Mouse (Mus musculus): ENCODE measurements around the gene Hmga2. TPM values are rescaled to one million over a fixed set of nuclear protein-coding genes. Genes with fewer than 3 reads are reported as not detected.

Gene Hmga2
- polyA plus RNA-seq, 1 experiment from 2014 or later = 18.0 TPM

- H3K4me3 ChIP-seq (ENCODE audit: inconsistent target) = no peak overlapping the region
- H3K79me2 ChIP-seq (ENCODE audit: inconsistent target) = no peaks in the 10 kb centered on the region
- 8% methylated on average over 9 of the region's 9 CpGs for WGBS (ENCODE audit: missing documents)
- 0 out of 2 replicates have a peak overlapping the region, but pooled peaks have one; percentile 12 for H3K27ac ChIP-seq
- H3K36me3 ChIP-seq (ENCODE audit: inconsistent target) = no peaks in the 10 kb centered on the region
Measured at GRCm38 (mm10) chr10:120446206-120446605, 30.1 kb downstream of the Hmga2 start.

GRCm38 (mm10) chr10:120444463-120445070 lies 31.7 kb downstream of the Hmga2 start:
- no peak overlapping the region for H3K27ac ChIP-seq
- no peaks in the 10 kb centered on the region for H3K36me3 ChIP-seq (ENCODE audit: inconsistent target)
- H3K4me3 ChIP-seq (ENCODE audit: inconsistent target) = no peak overlapping the region
- H3K79me2 ChIP-seq (ENCODE audit: inconsistent target) = no peaks in the 10 kb centered on the region
- WGBS (ENCODE audit: missing documents) = 98% methylated on average over 9 of the region's 9 CpGs

DNA sequence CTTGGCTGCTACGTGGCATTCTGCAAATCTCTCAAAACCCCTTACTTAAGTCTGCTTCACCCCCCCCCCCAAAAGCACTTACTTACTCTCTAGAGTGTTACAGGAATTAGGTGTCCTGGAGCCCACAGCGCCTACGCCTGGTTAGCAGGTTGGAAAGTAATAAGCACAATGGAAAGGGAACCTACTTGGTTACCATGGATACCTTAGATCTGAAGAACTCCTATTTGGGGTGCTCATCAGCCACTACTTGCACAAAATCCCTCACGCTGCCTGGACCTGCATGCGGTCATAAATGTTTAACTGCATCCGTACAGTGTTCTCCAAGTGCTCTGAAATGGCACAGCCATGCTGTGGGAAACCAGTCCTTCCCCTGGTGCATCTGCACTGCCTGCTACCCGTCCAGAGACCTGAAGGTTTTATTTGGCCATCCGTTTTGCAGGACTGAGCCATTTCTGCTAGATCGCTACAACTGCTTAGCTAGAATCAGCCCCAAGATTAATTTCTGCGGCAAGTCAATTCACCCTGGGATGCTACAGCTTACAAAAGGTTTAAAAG lies 32.4 kb downstream of the Hmga2 start:
- H3K4me3 ChIP-seq (ENCODE audit: inconsistent target) = no peak overlapping the region
- no peaks in the 10 kb centered on the region for H3K79me2 ChIP-seq (ENCODE audit: inconsistent target)
- no peaks in the 10 kb centered on the region for H3K36me3 ChIP-seq (ENCODE audit: inconsistent target)
- no peak overlapping the region for H3K27ac ChIP-seq
- WGBS (ENCODE audit: missing documents) = 89% methylated on average over 8 of the region's 10 CpGs

- Histone ChIP-seq H3K27ac (no peak overlapping the region), H3K79me2 (ENCODE audit: inconsistent target) (no peaks in the 10 kb centered on the region), H3K36me3 (ENCODE audit: inconsistent target) (no peaks in the 10 kb centered on the region), H3K4me3 (ENCODE audit: inconsistent target) (no peak overlapping the region)
- WGBS (ENCODE audit: missing documents) = 95% methylated on average over 11 of the region's 11 CpGs
Measured at GRCm38 (mm10) chr10:120441254-120441653, 35.0 kb downstream of the Hmga2 start.

- Histone ChIP-seq H3K27ac (no peak overlapping the region), H3K36me3 (ENCODE audit: inconsistent target) (no peaks in the 10 kb centered on the region), H3K4me3 (ENCODE audit: inconsistent target) (no peak overlapping the region), H3K79me2 (ENCODE audit: inconsistent target) (no peaks in the 10 kb centered on the region)
- WGBS (ENCODE audit: missing documents) = 7% methylated on average over 7 of the region's 7 CpGs
Measured at GRCm38 (mm10) chr10:120434433-120434832, 41.8 kb downstream of the Hmga2 start.

DNA sequence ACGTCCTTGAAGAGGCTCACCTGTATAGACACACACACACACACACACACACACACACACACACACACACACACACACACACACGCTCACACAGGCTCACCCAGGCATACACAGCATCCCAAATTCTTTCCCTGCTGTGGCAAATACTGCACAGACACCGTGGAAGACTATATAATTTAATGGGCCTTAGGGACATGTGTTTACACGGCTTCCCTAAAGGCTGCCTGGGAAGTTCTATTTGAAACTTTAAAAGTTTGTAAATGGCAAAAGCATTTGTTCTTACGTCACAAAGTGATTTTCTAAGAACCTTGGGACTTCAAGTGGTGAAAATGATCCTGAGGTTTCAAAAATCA lies 42.8 kb downstream of the Hmga2 start:
- Histone ChIP-seq H3K36me3 (ENCODE audit: inconsistent target) (no peaks in the 10 kb centered on the region), H3K27ac (no peak overlapping the region), H3K4me3 (ENCODE audit: inconsistent target) (no peak overlapping the region), H3K79me2 (ENCODE audit: inconsistent target) (no peaks in the 10 kb centered on the region)
- WGBS (ENCODE audit: missing documents) = 75% methylated on average over 4 of the region's 5 CpGs

- H3K27ac ChIP-seq = no peak overlapping the region
- no peaks in the 10 kb centered on the region for H3K36me3 ChIP-seq (ENCODE audit: inconsistent target)
- 41% methylated on average over 9 of the region's 9 CpGs for WGBS (ENCODE audit: missing documents)
- no peak overlapping the region for H3K4me3 ChIP-seq (ENCODE audit: inconsistent target)
- H3K79me2 ChIP-seq (ENCODE audit: inconsistent target) = peaks cover under 1% of the 10 kb centered on the region; the same call in 1 of the 2 replicates
Measured at GRCm38 (mm10) chr10:120432731-120433462, 43.4 kb downstream of the Hmga2 start.

DNA sequence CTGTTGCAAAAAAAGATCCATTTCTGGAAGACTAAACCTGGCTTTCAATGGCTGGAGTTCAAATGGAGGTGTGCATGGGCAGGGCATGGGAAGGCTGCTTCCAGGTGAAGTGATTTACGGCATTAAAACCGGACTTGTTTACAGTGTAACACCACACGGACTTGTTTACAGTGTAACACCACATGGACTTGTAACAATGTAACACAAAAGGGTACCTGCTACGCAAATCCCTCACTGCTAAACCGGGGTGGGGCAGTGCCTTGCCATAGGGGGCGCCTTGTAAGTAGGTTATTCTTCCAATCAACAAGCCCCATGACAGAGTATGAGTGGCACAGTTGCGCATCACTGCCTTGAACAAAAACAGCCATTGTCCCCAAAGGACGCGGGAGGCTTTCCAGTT lies 44.2 kb downstream of the Hmga2 start:
- Histone ChIP-seq H3K4me3 (ENCODE audit: inconsistent target) (no peak overlapping the region), H3K36me3 (ENCODE audit: inconsistent target) (no peaks in the 10 kb centered on the region), H3K79me2 (ENCODE audit: inconsistent target) (peaks cover 9% of the 10 kb centered on the region; the same call in 1 of the 2 replicates), H3K27ac (no peak overlapping the region)
- 84% methylated on average over 9 of the region's 9 CpGs for WGBS (ENCODE audit: missing documents)

GRCm38 (mm10) chr10:120431435-120431834 lies 44.8 kb downstream of the Hmga2 start:
- peaks cover 15% of the 10 kb centered on the region; the same call in 1 of the 2 replicates for H3K79me2 ChIP-seq (ENCODE audit: inconsistent target)
- H3K36me3 ChIP-seq (ENCODE audit: inconsistent target) = no peaks in the 10 kb centered on the region
- no peak overlapping the region for H3K27ac ChIP-seq
- WGBS (ENCODE audit: missing documents) = 61% methylated on average over 2 of the region's 2 CpGs
- no peak overlapping the region for H3K4me3 ChIP-seq (ENCODE audit: inconsistent target)

DNA sequence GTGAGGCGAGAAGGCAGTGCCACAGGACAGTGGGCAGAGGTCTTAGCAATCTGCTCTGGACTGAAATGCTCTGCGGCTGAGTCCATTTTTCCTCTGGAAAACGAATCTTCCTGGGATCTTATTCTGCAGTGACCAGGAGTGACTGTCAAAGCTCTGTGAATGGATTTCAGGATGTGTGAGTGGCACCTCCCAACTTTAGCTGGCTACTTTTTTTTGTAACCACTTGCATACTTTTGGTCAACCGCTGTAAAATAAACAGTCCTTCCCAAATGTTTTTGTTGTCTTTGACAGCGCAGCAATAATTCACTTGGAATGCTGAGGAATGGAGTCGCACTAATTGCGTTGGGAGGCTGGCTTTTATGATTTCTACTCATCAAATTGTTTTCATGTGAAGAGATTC lies 45.8 kb downstream of the Hmga2 start:
- 81% methylated on average over 7 of the region's 7 CpGs for WGBS (ENCODE audit: missing documents)
- H3K36me3 ChIP-seq (ENCODE audit: inconsistent target) = no peaks in the 10 kb centered on the region
- no peak overlapping the region for H3K27ac ChIP-seq
- peaks cover 25% of the 10 kb centered on the region for H3K79me2 ChIP-seq (ENCODE audit: inconsistent target)
- no peak overlapping the region for H3K4me3 ChIP-seq (ENCODE audit: inconsistent target)

DNA sequence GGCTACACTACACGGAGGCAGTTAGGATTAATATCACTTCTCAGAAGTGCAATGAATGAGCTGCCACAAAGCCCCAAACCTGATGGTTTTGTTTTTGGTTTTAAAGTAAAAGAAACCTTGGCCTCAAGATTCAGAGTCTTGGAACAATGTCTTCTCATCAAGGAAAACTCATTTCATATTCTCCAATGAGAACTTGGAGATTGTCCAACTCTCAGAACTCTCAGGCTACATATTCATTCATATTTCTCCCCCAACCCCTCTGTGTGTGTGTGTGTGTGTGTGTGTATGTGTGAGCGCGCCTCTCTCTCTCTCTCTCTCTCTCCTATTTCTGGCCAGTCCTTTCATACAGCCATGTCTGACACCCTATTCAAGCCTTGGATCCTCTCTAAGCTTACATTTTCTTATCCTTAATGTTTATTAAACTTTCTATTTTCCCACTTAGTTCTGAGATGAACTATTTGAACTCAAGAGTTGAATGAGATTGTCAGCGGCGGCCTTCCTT lies 46.5 kb downstream of the Hmga2 start:
- WGBS (ENCODE audit: missing documents) = 81% methylated on average over 3 of the region's 5 CpGs
- peaks cover 26% of the 10 kb centered on the region for H3K79me2 ChIP-seq (ENCODE audit: inconsistent target)
- H3K36me3 ChIP-seq (ENCODE audit: inconsistent target) = no peaks in the 10 kb centered on the region
- peak overlapping the region; percentile 82 for H3K27ac ChIP-seq
- H3K4me3 ChIP-seq (ENCODE audit: inconsistent target) = no peak overlapping the region

GRCm38 (mm10) chr10:120429199-120429551 lies 47.1 kb downstream of the Hmga2 start:
- peak overlapping the region; percentile 82 for H3K27ac ChIP-seq

DNA sequence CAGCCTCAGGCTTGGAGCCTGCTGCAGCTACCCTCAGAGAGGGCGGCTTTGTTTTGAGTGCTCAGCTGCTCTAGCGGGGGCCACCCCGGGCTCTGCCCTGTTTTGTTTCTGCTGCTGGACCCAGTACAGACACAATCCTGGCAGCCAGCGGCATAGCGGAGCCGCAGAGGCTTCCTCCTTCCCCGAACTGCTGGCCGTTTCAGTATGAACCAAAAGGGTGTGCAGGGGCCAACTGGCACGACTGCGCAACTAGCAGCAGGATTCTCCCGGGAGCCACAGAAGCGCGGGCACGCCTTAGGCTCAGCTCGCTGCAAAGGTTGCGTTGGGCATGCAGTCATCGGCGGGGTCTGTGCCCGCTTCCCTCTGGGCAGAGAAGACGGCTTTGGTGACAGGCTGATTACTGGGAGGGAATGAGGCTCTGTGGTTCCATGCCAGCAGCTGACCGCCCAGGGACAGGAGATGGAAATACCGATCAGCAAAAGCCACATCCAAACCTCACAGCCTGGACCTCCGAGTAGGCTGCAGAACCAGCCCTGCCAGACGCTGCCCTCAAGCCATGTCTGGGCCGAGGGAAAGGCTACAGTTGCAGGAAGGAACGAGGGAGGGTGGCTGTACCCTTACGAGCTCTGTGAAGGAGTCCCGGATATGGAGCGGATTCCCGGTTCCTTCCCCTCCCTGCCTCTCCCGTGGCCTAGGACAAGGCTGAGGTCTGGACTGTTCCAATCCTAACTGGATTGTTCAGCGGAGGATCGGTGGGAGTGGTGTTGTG lies 47.7 kb downstream of the Hmga2 start:
- H3K27ac ChIP-seq = peak overlapping the region; percentile 82

More at GRCm38 (mm10) chr10:120429199-120429551, 47.1 kb downstream of the Hmga2 start:
- Histone ChIP-seq H3K4me3 (ENCODE audit: inconsistent target) (peak overlapping the region; percentile 11; the same call in 1 of the 2 replicates), H3K79me2 (ENCODE audit: inconsistent target) (peaks cover 26% of the 10 kb centered on the region), H3K36me3 (ENCODE audit: inconsistent target) (no peaks in the 10 kb centered on the region)
- WGBS (ENCODE audit: missing documents) = 39% methylated on average over 10 of the region's 10 CpGs

GRCm38 (mm10) chr10:120426086-120426610 lies 50.1 kb downstream of the Hmga2 start:
- H3K36me3 ChIP-seq (ENCODE audit: inconsistent target) = no peaks in the 10 kb centered on the region
- no peak overlapping the region for H3K27ac ChIP-seq
- WGBS (ENCODE audit: missing documents) = 94% methylated on average over 14 of the region's 14 CpGs

More for the DNA sequence above, 47.7 kb downstream of the Hmga2 start:
- Histone ChIP-seq H3K36me3 (ENCODE audit: inconsistent target) (no peaks in the 10 kb centered on the region), H3K79me2 (ENCODE audit: inconsistent target) (peaks cover 26% of the 10 kb centered on the region), H3K4me3 (ENCODE audit: inconsistent target) (peak overlapping the region; percentile 11)
- WGBS (ENCODE audit: missing documents) = 23% methylated on average over 33 of the region's 33 CpGs

More at GRCm38 (mm10) chr10:120426086-120426610, 50.1 kb downstream of the Hmga2 start:
- H3K4me3 ChIP-seq (ENCODE audit: inconsistent target) = no peak overlapping the region
- H3K79me2 ChIP-seq (ENCODE audit: inconsistent target) = peaks cover 26% of the 10 kb centered on the region
